Mouse (Mus musculus): Measurements from ENCODE around the gene Ranbp10. TPM values are rescaled to one million over a fixed set of nuclear protein-coding genes. Genes with fewer than 3 reads are reported as not detected.

Gene Ranbp10
- total and polyA plus RNA-seq, 3 experiments, result 18.0 to 20.0 (median 18.5) TPM

DNA sequence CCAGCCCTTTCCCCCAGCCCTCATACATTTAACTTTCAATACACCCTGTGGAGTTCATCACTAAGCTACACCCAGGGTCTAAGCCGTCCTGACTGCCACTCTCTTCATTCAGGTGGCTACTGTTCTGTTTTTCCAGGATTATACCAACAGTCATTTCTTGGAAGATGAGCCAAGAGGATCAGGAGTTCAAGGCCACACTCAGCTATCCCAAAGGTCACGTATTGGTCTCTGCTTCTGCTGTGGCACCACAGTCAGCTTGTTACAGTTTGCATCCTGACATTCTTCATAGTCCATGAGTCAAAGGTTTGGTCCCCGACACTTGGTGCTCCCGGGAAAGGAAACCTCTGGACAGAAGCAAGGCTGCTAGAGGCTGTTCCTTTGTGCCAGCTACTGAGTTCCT, 107.5 kb downstream of the Ranbp10 start:
- DNase-seq, result no peak
- H3K4me3 ChIP-seq, result no peak overlapping the region
- no peaks in the 10 kb centered on the region for H3K27me3 ChIP-seq (ENCODE audit: control insufficient read depth, insufficient read depth, low read length)
- 71% methylated on average over 4 of the region's 4 CpGs for WGBS
- intact Hi-C loops (cut with DNase I), result no loop called here
- H3K27ac ChIP-seq, result peak overlapping the region; percentile 23
- H3K36me3 ChIP-seq (ENCODE audit: control insufficient read depth, insufficient read depth, low read length), result no peaks in the 10 kb centered on the region
- no peak overlapping the region for H3K9ac ChIP-seq (ENCODE audit: low read depth, low read length)
- no peaks in the 10 kb centered on the region for H3K79me2 ChIP-seq (replicated peaks; ENCODE audit: control insufficient read depth, insufficient read depth, low read length)
- peaks cover 3% of the 10 kb centered on the region; the same call in 1 of the 2 replicates for H3K4me1 ChIP-seq (ENCODE audit: control insufficient read depth, insufficient read depth, low read length)
- no peak for TF ChIP-seq EP300 (IDR thresholded peaks at IDR 0.05; ENCODE audit: insufficient read depth, low read depth, low read length)
- no peak for TF ChIP-seq CTCF (IDR thresholded peaks at IDR 0.05)
- no peak for TF ChIP-seq POLR2A (IDR thresholded peaks at IDR 0.05; ENCODE audit: insufficient read depth, low read depth, low read length)

Other genes starting within 250 kb of the Ranbp10 start
- 10 to 100 TPM; 42.5 to 51.6 TPM for gene Ripor1, start 222.1 kb downstream of the Ranbp10 start, total RNA-seq (2021)
- gene Ripor1, start 222.1 kb downstream of the Ranbp10 start, polyA plus RNA-seq (2012; rRNA removed), result 39.2 TPM in 2 replicates
- gene Ctcf, start 190.8 kb downstream of the Ranbp10 start, total RNA-seq (2021), result 10 to 100 TPM; 41.4 to 41.9 TPM
- 9.3 and 13.6 TPM in 2 replicates for gene Ctcf, start 190.8 kb downstream of the Ranbp10 start, polyA plus RNA-seq (2012; rRNA removed)
- not detected for gene Agrp, start 190.0 kb downstream of the Ranbp10 start, total RNA-seq (2021)
- gene Agrp, start 190.0 kb downstream of the Ranbp10 start, polyA plus RNA-seq (2012; rRNA removed), result 0.31 TPM in 1 of 2 replicates, not detected in the other
- gene Carmil2, start 141.1 kb downstream of the Ranbp10 start, total RNA-seq (2021), result under 1 TPM; 0.16 to 0.25 TPM
- 0.29 and 1.4 TPM in 2 replicates for gene Carmil2, start 141.1 kb downstream of the Ranbp10 start, polyA plus RNA-seq (2012; rRNA removed)
- gene Acd, start 126.2 kb downstream of the Ranbp10 start, total RNA-seq (2021), result 10 to 100 TPM in 1 of 2 experiments, 1 to 10 TPM in 1; 10.0 to 11.1 TPM
- gene Acd, start 126.2 kb downstream of the Ranbp10 start, polyA plus RNA-seq (2012; rRNA removed), result 19.7 and 22.3 TPM in 2 replicates
- 1 to 10 TPM; 5.5 to 6.8 TPM for gene Pard6a, start 126.2 kb downstream of the Ranbp10 start, total RNA-seq (2021)
- gene Pard6a, start 126.2 kb downstream of the Ranbp10 start, polyA plus RNA-seq (2012; rRNA removed), result 12.0 and 18.6 TPM in 2 replicates
- not detected for gene 4933405L10Rik, start 119.7 kb downstream of the Ranbp10 start, total RNA-seq (2021)
- gene 4933405L10Rik, start 119.7 kb downstream of the Ranbp10 start, polyA plus RNA-seq (2012; rRNA removed), result not detected in 2 replicates
- gene Enkd1, start 119.1 kb downstream of the Ranbp10 start, total RNA-seq (2021), result 1 to 10 TPM; 1.4 to 1.9 TPM
- gene Enkd1, start 119.1 kb downstream of the Ranbp10 start, polyA plus RNA-seq (2012; rRNA removed), result 2.0 and 2.2 TPM in 2 replicates
- 1 to 10 TPM; 3.7 TPM for gene Gfod2, start 68.7 kb downstream of the Ranbp10 start, total RNA-seq (2021)
- 2.3 and 3.0 TPM in 2 replicates for gene Gfod2, start 68.7 kb downstream of the Ranbp10 start, polyA plus RNA-seq (2012; rRNA removed)
- gene Tsnaxip1, start 381 bp upstream of the Ranbp10 start, total RNA-seq (2021), result not detected
- 0.20 TPM in 1 of 2 replicates, not detected in the other for gene Tsnaxip1, start 381 bp upstream of the Ranbp10 start, polyA plus RNA-seq (2012; rRNA removed)
- gene Cenpt, start 25.9 kb upstream of the Ranbp10 start, total RNA-seq (2021), result 1 to 10 TPM; 2.3 to 2.7 TPM
- 6.0 and 6.4 TPM in 2 replicates for gene Cenpt, start 25.9 kb upstream of the Ranbp10 start, polyA plus RNA-seq (2012; rRNA removed)
- 10 to 100 TPM; 26.8 to 30.1 TPM for gene Thap11, start 27.8 kb upstream of the Ranbp10 start, total RNA-seq (2021)
- 33.0 and 42.2 TPM in 2 replicates for gene Thap11, start 27.8 kb upstream of the Ranbp10 start, polyA plus RNA-seq (2012; rRNA removed)
- gene Nutf2, start 33.2 kb upstream of the Ranbp10 start, total RNA-seq (2021), result 10 to 100 TPM; 35.5 to 39.8 TPM
- 56.1 and 67.7 TPM in 2 replicates for gene Nutf2, start 33.2 kb upstream of the Ranbp10 start, polyA plus RNA-seq (2012; rRNA removed)
- gene Edc4, start 53.5 kb upstream of the Ranbp10 start, total RNA-seq (2021), result 10 to 100 TPM; 23.2 to 25.4 TPM
- gene Edc4, start 53.5 kb upstream of the Ranbp10 start, polyA plus RNA-seq (2012; rRNA removed), result 42.4 and 47.6 TPM in 2 replicates
- under 1 TPM; 0.41 to 0.57 TPM for gene Nrn1l, start 66.2 kb upstream of the Ranbp10 start, total RNA-seq (2021)
- gene Nrn1l, start 66.2 kb upstream of the Ranbp10 start, polyA plus RNA-seq (2012; rRNA removed), result 1.0 and 1.6 TPM in 2 replicates
- 10 to 100 TPM; 16.5 to 20.8 TPM for gene Pskh1, start 73.1 kb upstream of the Ranbp10 start, total RNA-seq (2021)
- 28.7 and 39.7 TPM in 2 replicates for gene Pskh1, start 73.1 kb upstream of the Ranbp10 start, polyA plus RNA-seq (2012; rRNA removed)
- gene Ctrl, start 106.5 kb upstream of the Ranbp10 start, total RNA-seq (2021), result under 1 TPM in 1 of 2 experiments, not detected in 1; 0.32 TPM
- gene Ctrl, start 106.5 kb upstream of the Ranbp10 start, polyA plus RNA-seq (2012; rRNA removed), result 0.88 and 1.9 TPM in 2 replicates
- gene Psmb10, start 111.1 kb upstream of the Ranbp10 start, total RNA-seq (2021), result 10 to 100 TPM; 58.1 to 68.1 TPM
- 95.9 and 96.5 TPM in 2 replicates for gene Psmb10, start 111.1 kb upstream of the Ranbp10 start, polyA plus RNA-seq (2012; rRNA removed)
- under 1 TPM; 0.70 to 0.84 TPM for gene Lcat, start 116.0 kb upstream of the Ranbp10 start, total RNA-seq (2021)
- gene Lcat, start 116.0 kb upstream of the Ranbp10 start, polyA plus RNA-seq (2012; rRNA removed), result 3.9 and 4.1 TPM in 2 replicates
- gene Slc12a4, start 138.7 kb upstream of the Ranbp10 start, total RNA-seq (2021), result 10 to 100 TPM; 35.0 to 38.1 TPM
- gene Slc12a4, start 138.7 kb upstream of the Ranbp10 start, polyA plus RNA-seq (2012; rRNA removed), result 54.6 and 73.4 TPM in 2 replicates
- not detected for gene Dpep3, start 152.1 kb upstream of the Ranbp10 start, total RNA-seq (2021)
- gene Dpep3, start 152.1 kb upstream of the Ranbp10 start, polyA plus RNA-seq (2012; rRNA removed), result 0.23 and 0.26 TPM in 2 replicates
- gene Dus2, start 164.0 kb upstream of the Ranbp10 start, total RNA-seq (2021), result 1 to 10 TPM; 9.1 to 9.4 TPM
- 7.8 and 11.9 TPM in 2 replicates for gene Dus2, start 164.0 kb upstream of the Ranbp10 start, polyA plus RNA-seq (2012; rRNA removed)
- gene Dpep2nb, start 178.6 kb upstream of the Ranbp10 start, total RNA-seq (2021), result not detected
- gene Dpep2nb, start 178.6 kb upstream of the Ranbp10 start, polyA plus RNA-seq (2012; rRNA removed), result not detected in 2 replicates
- 10 to 100 TPM in 1 of 2 experiments, 1 to 10 TPM in 1; 9.2 to 10.0 TPM for gene Ddx28, start 184.5 kb upstream of the Ranbp10 start, total RNA-seq (2021)
- gene Ddx28, start 184.5 kb upstream of the Ranbp10 start, polyA plus RNA-seq (2012; rRNA removed), result 5.7 and 6.3 TPM in 2 replicates
- gene Nfatc3, start 231.5 kb upstream of the Ranbp10 start, total RNA-seq (2021), result 10 to 100 TPM; 18.9 to 19.2 TPM
- 12.2 and 21.8 TPM in 2 replicates for gene Nfatc3, start 231.5 kb upstream of the Ranbp10 start, polyA plus RNA-seq (2012; rRNA removed)